Comparison of ENCODE assay signal across 13 mouse cellular contexts in genomic region chr6:33946911-33947489, GRCm38 (mm10).
DNase-seq lines count a peak whose midpoint lies in the region; ATAC-seq lines count a peak whose summit lies in the region.
"Had no signal": no experiment of that assay in that cellular context is flagged by ENCODE, and none has a peak within 500 bp of the region (broad histone marks: within the 10 kb centered on the region; RNA-seq: fewer than 3 reads in every experiment).

No protein-coding gene starts in this region.

- H3K9me3 ChIP-seq in hindbrain, embryonic 16.5 days (ENCODE audit: control insufficient read depth, low read length), result no peaks in the 10 kb centered on the region
- no peaks in the 10 kb centered on the region for H3K9me3 ChIP-seq in hindbrain, embryonic 14.5 days (ENCODE audit: control insufficient read depth, low read length)
- no peaks in the 10 kb centered on the region for H3K9me3 ChIP-seq in heart, embryonic 10.5 days

- WGBS in hindbrain, embryonic 16.5 days, result 79% methylated on average over 2 of the region's 2 CpGs
- 59% methylated on average over 2 of the region's 2 CpGs for WGBS in hindbrain, embryonic 14.5 days
- 21% methylated on average over 2 of the region's 2 CpGs for WGBS in heart, embryonic 10.5 days

- H3K27ac ChIP-seq in hindbrain, embryonic 16.5 days (ENCODE audit: low read depth, low read length), result no peak overlapping the region; the same call in 1 of the 2 replicates
- no peak overlapping the region for H3K27ac ChIP-seq in hindbrain, embryonic 14.5 days
- H3K27ac ChIP-seq in heart, embryonic 10.5 days, result no peak overlapping the region

- ATAC-seq in hindbrain, embryonic 16.5 days, result peak; percentile 73
- no peak for ATAC-seq in hindbrain, embryonic 14.5 days (ENCODE audit: low FRiP score)
- no peak for ATAC-seq in activated CD4-positive, CD25-positive, alpha-beta regulatory T cell, adult 4 months
- ATAC-seq in erythroblast, adult 5-6 weeks (replicated peaks; ENCODE audit: low FRiP score, poor library complexity, severe bottlenecking), result no peak
- ATAC-seq: inflammation-experienced regulatory T-cells, adult 6 months; liver, postnatal 0 days had no signal

- H3K9ac ChIP-seq in hindbrain, embryonic 16.5 days (ENCODE audit: low read depth, low read length), result no peak overlapping the region
- no peak overlapping the region for H3K9ac ChIP-seq in hindbrain, embryonic 14.5 days
- H3K9ac ChIP-seq: liver, postnatal 0 days had no signal

- no peaks in the 10 kb centered on the region for H3K27me3 ChIP-seq in hindbrain, embryonic 16.5 days (replicated peaks; ENCODE audit: control insufficient read depth, insufficient read depth, low read length)
- H3K27me3 ChIP-seq in hindbrain, embryonic 14.5 days (ENCODE audit: control insufficient read depth, insufficient read depth, low read length), result no peaks in the 10 kb centered on the region
- no peaks in the 10 kb centered on the region for H3K27me3 ChIP-seq in heart, embryonic 10.5 days (ENCODE audit: insufficient read depth, poor library complexity, severe bottlenecking)

- DNase-seq in hindbrain, embryonic 14.5 days (ENCODE audit: low spot score), result no peak
- DNase-seq in NIH3T3 (ENCODE audit: low read depth), result peak; percentile 21
- peak; percentile 82 for DNase-seq in heart, embryonic 10.5 days (ENCODE audit: low spot score)
- DNase-seq in natural killer cell, adult 2 months (ENCODE audit: low spot score in 2 of 2), result peak; percentile 5 to 6
- DNase-seq in embryo, embryonic 10 days (ENCODE audit: low spot score), result no peak
- DNase-seq: gastrocnemius, postnatal 14 days; kidney, postnatal 36 days; liver, postnatal 0 days had no signal

- no peak overlapping the region for H3K4me3 ChIP-seq in hindbrain, embryonic 16.5 days (ENCODE audit: low read length)
- H3K4me3 ChIP-seq in hindbrain, embryonic 14.5 days (replicated peaks; ENCODE audit: low read length), result no peak overlapping the region
- no peak overlapping the region for H3K4me3 ChIP-seq in heart, embryonic 10.5 days
- H3K4me3 ChIP-seq: erythroblast, embryonic 14.5 days had no signal

- no peaks in the 10 kb centered on the region; the same call in 1 of the 2 replicates for H3K4me1 ChIP-seq in hindbrain, embryonic 16.5 days (ENCODE audit: control insufficient read depth, insufficient read depth, low read depth, low read length)
- H3K4me1 ChIP-seq in hindbrain, embryonic 14.5 days (replicated peaks; ENCODE audit: control insufficient read depth, insufficient read depth, low read length), result no peaks in the 10 kb centered on the region
- peaks cover 19% of the 10 kb centered on the region for H3K4me1 ChIP-seq in heart, embryonic 10.5 days

- no peaks in the 10 kb centered on the region for H3K36me3 ChIP-seq in hindbrain, embryonic 16.5 days (ENCODE audit: control insufficient read depth, insufficient read depth, low read length)
- no peaks in the 10 kb centered on the region for H3K36me3 ChIP-seq in hindbrain, embryonic 14.5 days (replicated peaks; ENCODE audit: control insufficient read depth, insufficient read depth)
- H3K36me3 ChIP-seq in heart, embryonic 10.5 days, result no peaks in the 10 kb centered on the region; the same call in 1 of the 2 replicates

- no peak overlapping the region for H3K4me2 ChIP-seq in hindbrain, embryonic 16.5 days (ENCODE audit: low read length)
- H3K4me2 ChIP-seq in hindbrain, embryonic 14.5 days (replicated peaks), result no peak overlapping the region

Comparison
In these comparisons a context has a peak if more than half of its experiments do, and no peak if none do; other contexts are left out.
1. DNase-seq: peak in NIH3T3 (single experiment), heart, embryonic 10.5 days (single experiment) and natural killer cell, adult 2 months (2 of 2); none in hindbrain, embryonic 14.5 days (single experiment) and embryo, embryonic 10 days (single experiment).